Mouse (Mus musculus) adrenal gland, adult 18-20 months (tissue): ENCODE data around the gene Pa2g4. TPM values are rescaled to one million over a fixed set of nuclear protein-coding genes. Genes with fewer than 3 reads are reported as not detected.

Experiments
- DNase-seq, 2 experiments: peaks; one replicate each; pipeline ENCODE4 v3.0.0; 2021 to 2022; ENCODE audit warnings: low spot score in 2 of 2
- total RNA-seq, 2 experiments: library from RNA; stranded (reverse); gene quantifications; 1 replicate in 1 of 2; 2 replicates in 1 of 2; pipeline ENCODE4 v1.2.3; 2021

The Pa2g4 gene
- total RNA-seq, 2 experiments from 2014 or later: 72.6 to 85.2 TPM

DNA sequence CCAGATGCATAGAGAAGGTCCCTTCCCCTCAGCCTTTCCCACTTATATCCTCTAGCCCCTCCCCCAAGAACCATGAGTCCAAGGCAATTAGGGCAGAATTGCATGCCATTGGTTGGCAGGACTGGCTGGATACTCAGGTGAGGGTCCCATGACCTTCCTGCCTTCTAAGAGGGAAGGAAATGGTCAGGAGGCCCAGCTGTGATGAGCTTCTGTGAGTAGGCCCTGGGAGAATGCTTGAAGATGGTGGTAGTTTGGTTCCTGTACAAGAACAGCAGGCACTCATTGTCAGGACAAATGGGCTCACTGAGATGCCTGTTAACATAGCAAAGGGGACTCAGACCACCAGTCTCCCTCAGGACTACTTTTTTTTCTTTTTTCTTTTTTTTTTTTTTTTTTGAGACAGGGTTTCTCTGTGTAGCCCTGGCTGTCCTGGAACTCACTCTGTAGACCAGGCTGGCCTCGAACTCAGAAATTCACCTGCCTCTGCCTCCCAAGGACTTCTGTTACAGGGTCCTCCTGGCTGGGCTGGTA is 27.4 kb downstream of the Pa2g4 start:
- no peak for DNase-seq

DNA sequence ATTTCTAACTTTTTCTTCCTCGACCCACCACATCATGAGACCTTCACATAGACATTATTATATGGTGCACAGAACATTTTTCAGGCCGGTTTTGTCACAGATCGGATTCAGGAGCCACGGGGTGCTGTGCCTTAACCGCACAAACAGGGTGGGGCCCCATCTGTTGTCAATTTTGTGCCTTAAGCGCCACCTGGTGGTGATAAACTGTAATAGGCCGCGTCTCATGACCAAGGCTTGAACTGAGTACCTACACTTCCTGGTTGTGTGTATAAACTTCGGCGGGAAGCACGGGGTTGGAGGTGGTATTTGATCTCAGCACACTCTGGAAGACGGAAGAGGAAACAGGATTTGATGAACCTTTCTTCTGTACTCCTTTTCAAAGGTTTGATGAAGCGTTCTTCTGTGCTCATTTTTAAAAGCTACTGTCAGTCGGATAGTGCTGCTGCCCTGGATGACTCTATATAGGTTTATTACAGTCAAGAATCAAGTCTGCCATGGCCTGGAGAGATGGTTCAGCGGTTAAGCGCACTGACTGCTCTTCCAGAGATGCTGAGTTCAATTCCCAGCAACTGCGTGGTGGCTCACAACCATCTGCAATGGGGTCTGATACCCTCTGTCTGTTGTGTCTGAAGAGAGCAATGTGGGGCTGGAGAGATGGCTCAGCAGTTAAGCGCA is 29.4 kb downstream of the Pa2g4 start:
- DNase-seq: peak; percentile 81

DNA sequence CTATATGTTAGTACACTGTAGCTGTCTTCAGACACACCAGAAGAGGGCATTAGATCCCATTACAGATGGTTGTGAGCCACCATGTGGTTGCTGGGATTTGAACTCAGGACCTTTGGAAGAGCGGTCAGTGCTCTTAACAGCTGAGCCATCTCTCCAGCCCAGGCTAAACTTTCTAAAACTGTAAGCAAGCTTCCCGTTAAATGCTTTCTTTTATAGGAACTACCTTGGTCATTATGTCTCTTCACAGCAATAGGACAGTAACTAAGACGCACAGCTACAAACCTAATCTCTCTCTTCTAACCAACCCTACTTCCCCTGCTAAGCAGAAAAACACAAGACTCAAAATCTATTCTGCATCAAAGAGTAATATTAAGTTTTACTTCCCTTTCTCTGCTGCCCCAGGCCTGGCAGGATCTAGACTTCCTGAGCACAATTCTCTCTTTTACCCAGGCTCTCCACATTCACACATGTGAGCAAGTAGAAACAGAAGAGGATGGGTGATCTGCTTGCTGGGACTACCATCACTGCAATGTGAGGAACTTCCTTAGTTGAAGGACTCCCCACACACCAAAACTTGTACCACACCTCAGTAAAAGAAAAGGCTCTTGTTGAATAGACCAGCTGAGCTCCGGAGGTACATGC is 30.0 kb downstream of the Pa2g4 start:
- no peak for DNase-seq

DNA sequence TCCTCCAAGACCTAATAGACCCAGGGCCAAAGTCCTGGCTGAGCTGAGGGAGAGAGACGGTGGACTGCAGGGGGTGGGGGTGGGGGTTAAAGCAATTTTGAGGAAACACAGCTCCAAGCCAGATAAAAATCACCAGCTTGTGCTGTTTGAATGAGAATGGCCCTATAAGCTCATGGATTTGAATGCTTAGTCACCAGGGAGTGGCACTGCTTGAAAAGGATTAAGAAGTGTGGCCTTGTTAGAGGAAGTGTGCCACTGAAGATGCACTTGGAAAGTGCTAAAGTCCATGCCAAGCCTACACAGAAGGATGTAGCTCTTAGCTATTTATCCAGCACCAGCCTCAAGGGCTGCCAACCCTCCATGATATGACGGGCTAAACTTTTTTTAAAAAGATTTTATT is 30.6 kb downstream of the Pa2g4 start:
- DNase-seq: no peak

DNA sequence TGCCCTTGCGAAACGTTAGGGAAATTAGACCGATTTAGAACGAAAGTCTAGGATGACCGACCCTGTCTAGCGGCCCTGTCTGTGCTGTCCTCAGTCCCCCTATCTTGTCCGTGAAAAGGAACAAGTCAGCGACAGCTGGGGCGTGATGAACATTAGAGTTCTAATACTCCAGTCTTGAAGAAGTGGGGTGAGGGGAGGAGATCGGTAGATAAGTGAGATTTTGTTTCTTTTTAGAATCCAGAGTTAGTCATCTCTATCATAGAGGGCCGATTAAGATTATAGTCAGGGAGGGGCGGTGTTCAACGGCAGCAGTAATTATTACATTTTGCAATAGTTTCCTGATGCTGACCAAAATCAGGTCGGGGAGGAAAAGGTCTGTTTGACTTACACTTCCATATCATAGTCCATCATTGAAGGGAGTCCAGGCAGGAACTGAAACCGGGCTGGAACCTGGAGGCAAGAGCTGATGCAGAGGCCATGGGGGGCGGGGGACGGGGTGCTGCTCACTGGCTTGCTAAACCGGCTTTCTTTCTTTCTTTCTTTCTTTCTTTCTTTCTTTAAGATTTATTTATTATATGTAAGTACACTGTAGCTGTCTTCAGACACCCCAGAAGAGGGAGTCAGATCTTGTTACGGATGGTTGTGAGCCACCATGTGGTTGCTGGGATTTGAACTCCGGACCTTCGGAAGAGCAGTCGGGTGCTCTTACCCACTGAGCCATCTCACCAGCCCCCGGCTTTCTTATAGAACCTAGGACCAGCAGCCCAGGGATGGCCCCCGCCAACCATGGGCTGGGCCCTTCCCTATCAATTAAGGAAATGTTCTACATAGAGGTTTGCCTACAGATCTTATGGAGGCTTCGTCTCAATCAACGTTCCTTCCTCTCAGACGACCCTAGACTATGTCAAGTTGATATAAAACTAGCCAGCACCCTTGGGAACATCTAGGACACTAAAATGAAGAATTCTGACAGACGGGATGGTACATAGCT is 39.1 kb downstream of the Pa2g4 start:
- DNase-seq: no peak

DNA sequence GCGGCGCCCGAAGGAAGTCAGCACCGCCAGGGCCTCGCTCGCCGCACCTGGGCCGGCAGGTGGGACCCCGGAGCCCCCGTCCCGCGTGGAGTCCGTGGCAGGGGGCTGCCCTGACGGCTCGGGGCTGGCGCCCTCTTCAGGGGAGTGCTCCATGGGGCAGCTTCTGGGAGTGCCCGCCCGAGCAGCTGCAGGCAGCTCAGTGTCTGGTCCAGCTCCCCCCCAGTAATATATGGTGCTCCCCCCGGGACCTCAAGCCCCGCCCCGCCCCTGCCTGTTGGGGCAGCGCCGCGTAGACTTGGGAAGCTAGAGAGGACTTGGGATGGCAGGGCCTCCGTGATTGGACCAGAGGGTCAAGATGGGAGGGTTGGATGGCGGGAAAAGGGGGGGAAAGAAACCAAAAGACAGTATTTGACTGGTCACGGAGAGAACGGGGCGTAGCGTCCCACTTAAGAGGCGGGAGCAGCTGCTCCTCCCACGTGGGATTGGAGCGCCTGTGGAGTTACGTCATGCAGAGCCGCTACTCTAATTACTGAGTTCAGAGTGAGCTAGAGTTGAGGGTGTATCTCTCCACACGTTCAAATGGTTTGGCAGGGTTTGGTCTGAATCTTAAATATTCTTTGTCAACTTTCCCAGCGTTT is 40.0 kb downstream of the Pa2g4 start, which contains the start of gene Esyt1:
TSS of gene Esyt1 (minus strand) at position 201 of the 638 bp plus-strand sequence.
- peak; percentile 81 to 88 for DNase-seq

DNA sequence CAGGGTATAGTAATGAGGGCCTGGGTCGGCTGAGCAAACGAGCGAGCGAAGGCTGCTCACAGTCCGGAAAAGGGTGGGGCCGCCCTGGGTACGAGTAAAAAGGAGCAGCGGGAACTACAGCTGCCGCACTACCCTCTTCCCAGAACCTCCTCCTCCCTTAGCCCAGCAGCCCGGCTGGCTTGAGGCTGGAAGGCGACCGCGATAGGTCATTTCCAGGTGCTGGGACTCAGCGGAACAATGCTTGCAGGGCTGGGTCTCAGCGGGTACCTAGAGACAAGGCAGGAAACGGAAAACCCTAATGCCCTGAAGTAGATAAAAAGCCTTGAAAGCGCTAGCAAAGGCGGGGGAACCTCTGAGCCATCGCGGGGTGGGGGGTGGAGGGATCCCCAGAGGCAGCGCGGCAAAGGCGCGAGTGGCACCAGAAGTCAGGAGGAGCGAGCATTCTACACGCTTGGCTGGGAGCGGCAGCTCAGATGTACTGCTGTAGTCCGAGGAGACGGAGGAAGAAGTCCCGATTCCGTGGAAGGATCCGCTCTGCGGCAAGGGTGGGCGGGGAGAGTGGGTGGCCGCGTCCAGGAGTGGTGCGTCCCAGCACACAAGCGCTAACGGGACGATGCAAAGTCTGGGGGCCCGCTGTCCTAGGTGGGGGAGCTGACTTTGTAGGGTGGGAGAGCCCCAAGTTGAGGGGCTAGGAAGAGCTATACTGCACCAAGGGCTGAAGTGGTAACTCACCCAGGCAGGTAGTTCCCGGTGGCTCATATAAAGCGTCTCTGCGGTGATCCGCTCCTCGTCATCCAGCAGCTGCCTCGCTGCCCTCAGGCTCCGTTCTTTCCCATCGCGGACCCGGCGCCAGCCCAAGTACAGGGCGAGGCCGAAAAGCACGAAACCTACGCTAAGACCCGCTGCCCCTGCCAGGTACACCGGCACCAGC is 40.8 kb downstream of the Pa2g4 start:
- DNase-seq: peak; percentile 27 to 48

DNA sequence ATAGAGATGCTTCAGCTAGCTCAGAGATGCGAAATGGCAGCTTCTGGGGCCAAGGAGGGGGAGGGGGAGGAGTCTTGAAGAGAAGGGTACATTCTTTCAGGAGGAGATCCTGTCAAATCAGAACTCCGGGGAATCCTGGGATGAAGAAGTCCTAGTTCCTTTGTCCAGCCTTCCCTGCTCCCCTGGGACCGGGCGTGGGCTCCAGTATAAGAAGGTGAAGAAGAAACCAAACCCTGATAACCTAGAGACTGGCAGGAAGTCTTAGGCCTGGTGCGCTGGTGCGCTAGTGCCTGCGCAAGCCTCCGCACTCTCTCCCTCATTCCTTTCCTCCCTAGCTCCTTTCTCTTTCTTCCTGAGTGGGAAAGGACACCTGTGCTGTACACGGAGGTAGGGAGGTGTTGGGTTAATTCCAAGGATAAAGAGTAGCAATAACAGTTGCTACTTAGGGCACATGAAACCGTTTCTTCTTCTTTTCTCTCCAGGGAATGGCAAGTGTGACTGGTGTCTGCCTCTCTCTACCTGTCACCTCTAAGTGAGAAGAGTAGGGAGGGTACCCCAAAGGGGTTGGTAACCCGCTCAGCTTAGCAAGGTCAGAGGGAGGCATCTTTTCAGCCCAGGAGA is 41.6 kb downstream of the Pa2g4 start:
- DNase-seq: no peak

DNA sequence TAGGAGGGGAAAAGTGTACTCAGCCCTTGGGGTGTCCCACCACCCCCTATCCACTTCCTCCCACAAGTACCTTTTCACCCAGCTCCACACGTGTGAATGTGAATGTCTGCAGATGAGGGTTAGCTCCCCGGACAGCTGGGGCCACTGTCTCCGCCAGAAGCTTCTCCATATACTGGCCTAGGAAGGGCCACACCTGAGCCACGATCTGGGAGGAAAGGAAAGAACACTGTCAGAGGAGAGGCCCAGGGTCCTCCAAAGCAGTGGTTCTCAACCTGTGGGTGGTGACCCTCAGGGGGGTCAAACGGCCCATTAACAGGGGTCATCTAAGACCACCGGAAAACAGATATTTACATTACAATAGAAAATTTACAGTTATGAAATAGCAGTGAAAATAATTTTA is 43.4 kb downstream of the Pa2g4 start:
- no peak for DNase-seq

DNA sequence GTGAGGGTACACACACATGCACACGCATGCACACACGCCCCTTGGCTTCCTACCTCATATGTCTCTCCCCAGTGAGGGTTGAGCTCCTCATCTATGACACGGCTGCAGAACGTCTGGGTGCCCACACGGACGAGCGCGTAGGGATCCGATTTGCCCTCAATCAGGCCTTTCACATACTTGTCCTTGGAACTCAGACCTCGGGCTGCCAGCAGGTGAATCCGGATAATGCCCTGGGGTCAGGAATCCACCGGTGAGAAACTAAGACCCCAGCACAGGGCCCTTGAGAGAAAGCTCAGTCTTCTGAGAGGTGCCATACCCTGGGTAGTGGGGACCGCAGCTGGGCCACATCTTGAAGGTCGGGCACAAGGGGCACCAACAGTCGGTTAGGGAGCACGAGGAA is 45.2 kb downstream of the Pa2g4 start:
- DNase-seq: no peak

DNA sequence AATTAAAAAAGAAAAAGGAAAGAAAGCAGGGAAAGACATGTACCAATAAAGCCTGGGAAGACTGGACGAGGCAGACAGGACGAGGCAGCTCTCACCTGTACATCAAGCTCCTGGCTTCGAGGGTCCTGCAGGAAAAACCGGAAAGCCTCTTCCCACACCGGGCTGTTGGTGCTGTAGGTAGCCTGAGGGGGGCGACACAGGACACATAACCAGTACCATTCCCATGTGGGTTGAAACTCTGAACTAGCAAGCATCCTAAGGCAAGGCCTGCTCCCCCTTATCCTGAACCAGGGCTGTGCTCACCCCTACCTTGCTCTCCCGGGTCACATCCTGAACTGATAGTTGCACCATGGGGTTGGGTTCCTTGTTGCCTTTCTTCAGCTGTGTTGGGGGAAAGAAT is 47.0 kb downstream of the Pa2g4 start:
- DNase-seq: peak; percentile 48 to 62

DNA sequence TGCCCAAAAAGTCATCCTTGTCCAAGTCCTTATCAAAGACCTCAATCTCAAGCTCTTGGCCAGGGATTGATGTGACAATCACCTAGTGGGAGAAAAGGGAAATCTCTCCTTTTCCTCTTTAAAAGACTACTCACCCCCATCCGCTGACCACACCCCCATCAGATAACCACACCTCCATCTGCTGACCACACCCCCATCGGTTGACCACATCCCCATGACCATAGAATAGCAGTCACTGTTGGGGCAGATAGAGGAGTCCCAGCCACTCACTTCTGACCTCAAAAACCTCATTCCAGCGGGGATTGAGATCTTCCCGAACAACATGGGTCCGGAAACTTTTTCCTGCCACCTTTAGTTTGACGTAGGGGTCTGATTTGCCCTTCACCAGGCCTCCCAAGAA is 49.1 kb downstream of the Pa2g4 start:
- no peak for DNase-seq

DNA sequence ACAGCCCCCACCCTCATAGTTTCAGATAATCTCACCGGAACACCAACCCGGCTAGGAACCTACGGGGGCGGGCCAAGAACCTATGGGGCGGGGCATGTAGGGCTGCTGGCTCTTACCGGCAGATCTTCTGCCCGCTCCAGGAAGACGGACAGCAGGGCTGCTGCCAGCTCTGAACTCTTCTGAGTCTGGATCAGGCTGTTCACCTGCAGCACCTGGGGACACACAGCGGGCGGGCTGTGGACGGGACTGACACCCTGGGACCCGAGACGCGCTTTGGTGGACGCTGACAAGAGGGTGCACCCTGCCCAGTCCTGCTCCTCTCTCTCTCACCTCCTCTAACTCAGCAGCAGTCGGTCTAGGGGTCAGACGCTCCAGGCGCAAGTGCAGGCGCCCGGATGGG is 49.8 kb downstream of the Pa2g4 start:
- DNase-seq: no peak

DNA sequence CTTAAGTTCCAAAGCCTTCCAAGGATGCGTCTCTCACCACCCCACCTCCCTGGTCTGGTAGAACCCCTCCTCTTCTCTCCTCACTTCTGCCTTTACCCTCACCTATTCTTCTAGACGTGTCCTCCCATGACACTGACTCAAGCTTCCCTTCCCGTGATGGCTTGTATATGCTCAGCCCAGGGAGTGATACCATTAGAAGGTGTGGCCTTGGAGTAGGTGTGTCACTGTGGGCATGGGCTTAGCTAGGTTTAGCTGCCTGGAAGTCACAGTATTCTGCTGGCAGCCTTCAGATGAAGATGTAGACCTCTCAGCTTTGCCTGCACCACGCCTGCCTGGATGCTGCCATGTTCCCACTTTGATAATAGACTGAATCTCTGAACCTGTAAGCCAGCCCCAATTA is 50.7 kb downstream of the Pa2g4 start:
- DNase-seq: no peak

DNA sequence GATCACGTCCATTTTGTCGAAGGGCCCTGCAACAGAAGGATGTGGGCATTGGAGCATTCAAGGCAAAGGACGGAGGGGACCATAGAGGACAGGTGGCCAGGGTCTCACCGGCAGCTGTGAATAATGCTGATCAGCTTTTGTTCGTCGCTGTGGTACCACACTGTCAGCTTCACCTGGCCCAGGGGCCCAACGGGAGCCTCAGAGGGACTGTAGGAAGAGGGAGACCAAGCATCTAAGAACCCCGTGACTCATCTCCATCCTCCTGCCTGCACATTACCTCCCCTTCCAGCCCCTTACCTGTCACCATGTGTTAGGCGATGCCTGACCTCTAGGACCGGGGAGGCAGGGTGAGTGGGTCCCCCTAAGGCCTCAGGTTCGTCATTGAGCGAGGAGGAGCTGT is 54.0 kb downstream of the Pa2g4 start:
- no peak for DNase-seq

DNA sequence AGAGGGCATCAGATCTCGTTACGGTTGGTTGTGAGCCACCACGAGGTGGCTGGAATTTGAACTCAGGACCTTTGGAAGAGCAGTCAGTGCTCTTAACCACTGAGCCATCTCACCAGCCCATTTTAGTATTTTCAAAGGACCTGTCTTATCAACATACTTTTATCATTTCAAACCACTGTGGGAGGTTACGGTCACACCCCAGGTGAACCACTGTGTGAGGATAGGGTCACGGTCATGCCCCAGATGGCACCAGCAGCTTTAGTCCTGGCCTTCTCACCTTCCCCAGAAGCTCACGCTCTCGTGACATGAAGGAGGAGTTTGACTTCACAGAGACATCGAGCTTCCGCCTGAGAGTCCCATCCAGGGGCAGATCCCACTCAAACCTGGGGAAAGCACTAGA is 54.6 kb downstream of the Pa2g4 start:
- DNase-seq: no peak

DNA sequence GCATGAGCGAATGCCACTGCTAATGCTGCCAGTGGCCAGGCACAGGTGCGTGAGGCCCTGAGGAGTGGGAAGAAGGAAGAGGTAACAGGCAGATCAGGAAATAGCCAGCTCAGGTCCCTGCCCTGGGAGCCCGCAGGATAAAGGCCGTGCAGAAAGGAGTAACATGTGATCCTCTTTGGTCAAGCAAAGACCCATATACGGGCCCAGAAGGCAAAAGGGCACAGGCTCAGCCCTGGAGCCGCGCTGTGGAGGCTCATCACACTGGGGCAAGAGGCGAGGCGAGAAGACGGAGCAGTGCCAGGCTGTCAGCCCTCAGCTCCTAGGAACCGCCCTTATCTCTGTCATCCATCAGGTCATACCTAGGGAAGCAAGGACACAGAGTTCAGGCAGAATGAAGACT is 55.5 kb downstream of the Pa2g4 start:
- no peak for DNase-seq

DNA sequence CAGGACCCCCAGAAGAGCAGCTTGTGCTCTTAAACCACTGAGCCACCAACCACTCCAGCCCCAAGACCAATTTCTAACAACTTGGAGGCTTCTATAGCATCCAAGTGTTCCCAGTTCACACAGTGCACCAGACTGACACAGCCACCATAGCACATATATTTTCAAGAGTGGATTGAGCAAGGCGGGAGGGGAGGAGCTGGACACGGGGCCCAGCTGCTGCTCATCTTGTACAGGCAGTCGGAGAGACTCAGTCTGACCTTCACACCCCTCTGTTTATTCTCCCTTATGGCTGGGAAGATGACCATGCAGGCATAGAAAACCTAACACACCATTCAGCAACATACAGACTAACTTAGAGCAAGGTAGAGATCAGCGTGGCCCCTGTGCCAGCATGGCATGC is 56.0 kb downstream of the Pa2g4 start:
- DNase-seq: no peak

DNA sequence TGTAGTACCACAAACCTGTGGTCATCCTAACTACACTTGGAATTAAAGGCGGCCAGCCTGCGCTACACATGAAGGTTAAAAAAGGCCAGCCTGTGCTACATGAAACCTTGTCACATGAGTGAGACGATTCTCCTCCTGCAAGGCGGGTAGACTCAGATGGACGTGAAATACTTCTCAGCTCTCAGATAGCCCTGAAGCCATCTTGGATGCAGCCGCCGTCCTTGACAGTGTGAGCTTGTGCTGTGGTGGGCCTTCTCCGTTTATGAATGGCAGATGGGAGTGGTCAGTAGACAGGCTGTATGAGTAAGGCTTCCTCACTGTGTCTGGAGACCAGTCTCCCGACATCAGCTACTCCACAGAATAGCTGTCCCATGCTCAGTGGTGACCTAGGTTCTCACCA is 56.6 kb downstream of the Pa2g4 start:
- no peak for DNase-seq

DNA sequence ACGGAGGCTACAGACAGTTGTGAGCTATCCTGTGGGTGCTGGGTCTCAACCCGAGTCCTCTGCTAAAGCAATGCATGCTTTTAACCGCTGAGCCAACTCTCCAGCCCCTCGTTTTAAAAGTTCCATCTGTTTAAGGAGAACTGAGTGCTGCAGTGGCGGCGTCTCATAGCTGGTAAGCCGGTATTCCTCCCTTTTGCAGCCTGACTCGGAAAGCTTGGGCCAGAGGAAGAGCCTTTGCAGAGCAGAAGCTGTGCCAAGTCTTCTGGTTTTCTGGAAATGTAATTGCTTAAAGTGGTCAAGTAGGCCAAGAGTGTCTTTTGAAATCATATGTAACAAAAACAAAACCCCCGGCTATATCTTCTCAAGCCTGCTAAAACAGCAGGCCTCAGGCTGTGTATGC is 57.5 kb downstream of the Pa2g4 start:
- DNase-seq: no peak
